Mouse (Mus musculus) hindbrain, embryonic 16.5 days (tissue): ENCODE measurements around the gene Srl. TPM values are rescaled to one million over a fixed set of nuclear protein-coding genes. Genes with fewer than 3 reads are reported as not detected.

Experiments
- ATAC-seq: fragments of 200-750 bp; cut with Nextera tagmentation; 2 replicates; pipeline ENCODE4 v1.8.0; 2017; ENCODE audit warnings: moderate TSS enrichment, moderate library complexity
- H3K27ac ChIP-seq: fragments of 300-500 bp; sonication (generic); 2 replicates; pipeline ENCODE4 v1.5.1; 2014; ENCODE audit warnings: low read depth, mild to moderate bottlenecking, control low read depth, low read length, moderate library complexity
- H3K27me3 ChIP-seq: fragments of 300-500 bp; sonication (generic); replicated peaks from 2 replicates; pipeline ENCODE4 v1.6.1; 2014; ENCODE audit warnings: low read length; ENCODE audit not compliant: control insufficient read depth, insufficient read depth
- H3K36me3 ChIP-seq: fragments of 300-500 bp; sonication (generic); 2 replicates; pipeline ENCODE4 v1.6.1; 2014; ENCODE audit warnings: mild to moderate bottlenecking, low read length, moderate library complexity, mixed read lengths; ENCODE audit not compliant: control insufficient read depth, insufficient read depth
- H3K4me1 ChIP-seq: fragments of 300-500 bp; sonication (generic); 2 replicates; pipeline ENCODE4 v1.6.1; 2014; ENCODE audit warnings: low read depth, low read length; ENCODE audit not compliant: control insufficient read depth, insufficient read depth
- H3K4me2 ChIP-seq: fragments of 300-500 bp; sonication (generic); 2 replicates; pipeline ENCODE4 v1.6.1; 2014; ENCODE audit warnings: mild to moderate bottlenecking, low read length, control low read depth, moderate library complexity
- H3K4me3 ChIP-seq: fragments of 300-500 bp; sonication (generic); 2 replicates; pipeline ENCODE4 v1.5.1; 2014; ENCODE audit warnings: mild to moderate bottlenecking, low read length, control low read depth, moderate library complexity
- H3K9ac ChIP-seq: fragments of 300-500 bp; sonication (generic); 2 replicates; pipeline ENCODE4 v1.6.1; 2014; ENCODE audit warnings: low read depth, mild to moderate bottlenecking, control low read depth, low read length, moderate library complexity
- H3K9me3 ChIP-seq: fragments of 300-500 bp; sonication (generic); 2 replicates; pipeline ENCODE4 v1.6.1; 2014; ENCODE audit warnings: mild to moderate bottlenecking, low read length, moderate library complexity; ENCODE audit not compliant: control insufficient read depth
- WGBS: fragments of 180-500 bp; shearing (Covaris S2); extraction: QIAGEN DNeasy Blood & Tissue Kit; methylation state at CpG from one replicate; pipeline ENCODE4 v1.1.7; 2014; 5-methylcytosine and 5-hydroxymethylcytosine counted together
- polyA plus RNA-seq: library from polyadenylated mRNA; unstranded; fragments of >200 nt; fragmentation: Nextera tagmentation; extraction: Ambion mirVana; gene quantifications from 2 replicates; pipeline ENCODE4 v1.2.1, GENCODE M21; 2015

Srl gene
- polyA plus RNA-seq, 1 experiment from 2014 or later: 16.3 TPM

GRCm38 (mm10) chr16:4557949-4558348 is 16.3 kb upstream of the Srl start:
- H3K4me2 ChIP-seq: peak overlapping the region; percentile 89
- 0% methylated on average over 19 of the region's 19 CpGs for WGBS
- H3K4me3 ChIP-seq: peak overlapping the region; percentile 73
- peak; percentile 32 for ATAC-seq
- no peaks in the 10 kb centered on the region for H3K27me3 ChIP-seq
- peak overlapping the region; percentile 96 for H3K27ac ChIP-seq
- no peaks in the 10 kb centered on the region for H3K9me3 ChIP-seq
- H3K36me3 ChIP-seq: no peaks in the 10 kb centered on the region
- peaks cover 10% of the 10 kb centered on the region for H3K4me1 ChIP-seq
- peak overlapping the region; percentile 83 for H3K9ac ChIP-seq

- 83% methylated on average over 1 of the region's 1 CpGs for WGBS
- Histone ChIP-seq H3K27me3 (no peaks in the 10 kb centered on the region), H3K9ac (peak overlapping the region; percentile 9; the same call in 1 of the 2 replicates), H3K27ac (no peak overlapping the region), H3K4me3 (peak overlapping the region; percentile 73; the same call in 1 of the 2 replicates), H3K4me1 (peaks cover 10% of the 10 kb centered on the region), H3K9me3 (no peaks in the 10 kb centered on the region), H3K36me3 (no peaks in the 10 kb centered on the region), H3K4me2 (peak overlapping the region; percentile 89)
- no peak for ATAC-seq
Observed at GRCm38 (mm10) chr16:4557085-4557484, 15.5 kb upstream of the Srl start.

DNA sequence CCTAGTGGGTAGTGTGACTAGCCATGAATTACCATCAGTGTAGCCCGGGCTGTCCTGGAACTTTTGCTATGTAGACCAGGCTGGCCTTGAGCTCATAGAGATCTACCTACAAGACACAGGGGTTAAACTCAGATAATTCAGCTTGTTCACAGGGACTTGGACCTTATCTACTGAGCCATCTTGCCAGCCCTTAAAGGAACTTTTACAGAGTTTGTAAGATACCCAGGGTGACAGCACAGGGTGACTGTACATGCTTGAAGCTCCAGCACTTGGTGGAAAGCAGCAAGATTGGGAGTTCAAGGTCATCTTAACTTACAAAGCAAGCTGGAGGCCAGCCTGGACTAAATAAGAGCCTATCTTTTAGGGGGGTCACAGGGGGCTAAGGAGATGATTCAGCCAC is 13.9 kb upstream of the Srl start:
- no peak overlapping the region for H3K4me2 ChIP-seq
- H3K27ac ChIP-seq: no peak overlapping the region
- no peaks in the 10 kb centered on the region for H3K9me3 ChIP-seq
- H3K27me3 ChIP-seq: no peaks in the 10 kb centered on the region
- no peak for ATAC-seq
- WGBS: 100% methylated on average over 1 of the region's 1 CpGs
- no peak overlapping the region for H3K4me3 ChIP-seq
- no peaks in the 10 kb centered on the region for H3K36me3 ChIP-seq
- peaks cover 10% of the 10 kb centered on the region for H3K4me1 ChIP-seq
- H3K9ac ChIP-seq: no peak overlapping the region

DNA sequence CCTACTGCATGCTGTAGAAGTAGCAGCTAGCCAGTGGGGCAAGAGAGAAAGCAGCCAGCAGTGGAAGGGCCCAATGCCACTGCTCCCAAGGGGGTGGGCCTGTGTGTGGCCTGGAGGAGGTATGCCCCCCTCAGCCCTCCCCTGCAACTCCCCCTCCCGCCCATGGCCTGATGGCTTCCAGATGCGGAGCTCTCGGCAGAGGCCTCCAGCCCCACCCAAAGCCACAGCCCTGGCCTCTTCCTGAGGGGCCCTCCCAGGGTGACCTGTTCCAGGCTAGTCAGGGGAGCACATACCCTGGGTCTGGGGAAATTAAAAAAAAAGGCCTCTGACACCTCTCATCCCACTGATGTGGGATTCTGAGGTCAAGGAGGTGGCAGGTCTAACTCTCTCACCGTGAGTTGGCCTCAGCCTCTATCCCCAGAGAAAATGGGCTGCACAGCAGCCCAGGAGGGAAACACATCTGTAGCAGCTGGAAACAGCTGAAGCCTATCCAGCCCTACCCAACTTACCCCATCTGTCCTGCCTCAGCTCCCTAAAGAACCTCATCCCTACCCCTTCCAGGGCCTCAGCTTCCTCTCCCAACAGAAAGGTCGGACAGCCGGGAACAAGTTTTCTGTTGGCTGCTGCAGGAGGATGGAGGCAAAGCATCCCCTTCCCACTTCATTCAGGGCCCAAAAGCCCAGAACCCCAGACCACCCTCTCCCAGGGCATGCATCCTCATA is 11.4 kb upstream of the Srl start:
- no peak for ATAC-seq
- peaks cover 6% of the 10 kb centered on the region; the same call in 1 of the 2 replicates for H3K36me3 ChIP-seq
- peaks cover 10% of the 10 kb centered on the region for H3K4me1 ChIP-seq
- no peak overlapping the region for H3K27ac ChIP-seq
- H3K9me3 ChIP-seq: no peaks in the 10 kb centered on the region
- 0 out of 2 replicates have a peak overlapping the region, but pooled peaks have one; percentile 13 for H3K9ac ChIP-seq
- no peak overlapping the region for H3K4me3 ChIP-seq
- no peak overlapping the region for H3K4me2 ChIP-seq
- no peaks in the 10 kb centered on the region for H3K27me3 ChIP-seq
- WGBS: 66% methylated on average over 6 of the region's 6 CpGs

DNA sequence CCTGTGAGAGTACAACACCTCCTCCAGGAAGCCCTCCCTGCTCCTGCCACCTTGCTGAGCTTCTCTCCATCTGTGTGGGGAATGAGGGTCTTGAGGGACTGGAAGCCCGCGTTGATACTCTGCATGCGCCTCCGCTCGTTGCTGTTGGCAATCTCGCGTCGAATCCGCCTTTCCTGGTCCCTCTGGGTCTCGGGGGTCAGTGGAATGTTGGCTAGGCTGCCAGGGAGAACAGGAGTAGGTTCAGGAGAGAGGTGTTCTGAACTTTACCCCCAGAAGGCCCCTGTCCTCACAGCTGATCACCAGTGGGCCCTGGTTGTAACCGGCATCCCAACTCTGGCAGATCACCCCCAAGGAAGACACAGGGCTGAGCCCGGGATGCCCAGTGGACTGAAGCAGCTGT is 10.3 kb upstream of the Srl start:
- no peak overlapping the region for H3K4me2 ChIP-seq
- H3K27me3 ChIP-seq: no peaks in the 10 kb centered on the region
- H3K4me1 ChIP-seq: peaks cover 2% of the 10 kb centered on the region
- no peak overlapping the region for H3K9ac ChIP-seq
- no peak overlapping the region for H3K4me3 ChIP-seq
- ATAC-seq: no peak
- no peak overlapping the region for H3K27ac ChIP-seq
- H3K36me3 ChIP-seq: peaks cover 6% of the 10 kb centered on the region; the same call in 1 of the 2 replicates
- WGBS: 90% methylated on average over 12 of the region's 12 CpGs
- H3K9me3 ChIP-seq: no peaks in the 10 kb centered on the region

DNA sequence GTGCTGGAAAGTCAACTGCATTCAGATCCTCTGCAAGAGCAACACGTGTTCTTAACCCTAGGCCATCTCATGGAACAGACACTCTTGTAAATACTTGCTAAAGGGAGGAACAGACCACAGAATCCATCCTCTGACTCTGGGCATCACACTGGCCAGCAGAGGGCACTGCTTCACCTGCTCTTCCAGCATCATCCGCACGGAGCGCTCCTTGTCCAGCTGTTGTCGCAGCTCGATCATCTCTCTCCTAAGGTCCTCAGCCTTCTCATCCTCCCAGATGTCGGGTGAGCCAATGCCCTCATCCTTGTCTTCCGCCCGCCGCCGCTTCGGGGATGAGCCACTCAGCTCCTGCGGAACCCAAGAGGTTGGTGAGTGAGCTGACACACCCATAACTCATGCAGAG is 9.4 kb upstream of the Srl start:
- Histone ChIP-seq H3K9me3 (no peaks in the 10 kb centered on the region), H3K4me2 (no peak overlapping the region), H3K4me1 (no peaks in the 10 kb centered on the region), H3K9ac (no peak overlapping the region), H3K27ac (no peak overlapping the region), H3K4me3 (no peak overlapping the region), H3K36me3 (peaks cover 6% of the 10 kb centered on the region; the same call in 1 of the 2 replicates), H3K27me3 (no peaks in the 10 kb centered on the region)
- WGBS: 37% methylated on average over 13 of the region's 13 CpGs
- ATAC-seq: peak; percentile 74

DNA sequence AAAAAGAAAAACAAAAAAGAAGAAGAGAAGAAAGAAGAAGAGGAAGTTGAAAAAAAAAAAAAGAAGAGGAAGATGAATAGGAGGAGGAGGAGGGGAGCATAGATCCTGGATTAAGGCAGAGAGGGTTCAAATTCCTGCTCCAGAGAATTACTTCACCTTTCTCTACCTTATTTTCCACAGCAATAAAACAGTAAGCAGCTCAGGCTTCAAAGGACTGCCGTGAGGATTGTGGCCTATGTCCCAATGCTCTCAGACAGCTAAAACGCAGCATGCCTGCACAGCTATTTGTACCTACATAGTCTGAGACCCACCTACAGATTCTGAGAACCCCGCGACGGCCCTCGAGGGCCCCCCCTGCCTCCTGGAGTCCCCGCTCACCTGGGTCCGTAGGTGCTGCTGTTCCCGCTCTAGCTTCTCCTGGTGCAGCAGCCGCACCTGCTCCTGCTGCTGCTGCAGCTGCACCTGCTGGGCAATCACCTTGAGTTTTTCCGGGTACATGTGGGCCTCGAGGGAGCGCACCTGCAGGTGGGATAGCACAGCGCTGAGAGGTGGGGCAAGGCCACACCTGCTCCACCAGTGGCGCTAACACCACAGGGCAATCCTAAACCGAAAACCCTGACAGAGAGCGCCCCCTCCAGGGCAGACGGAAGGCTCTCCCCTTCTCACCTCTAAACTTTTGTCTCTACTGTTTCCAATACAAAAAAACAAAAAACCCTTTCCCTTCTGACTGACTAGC is 7.5 kb upstream of the Srl start:
- H3K9ac ChIP-seq: no peak overlapping the region
- no peak overlapping the region for H3K27ac ChIP-seq
- H3K36me3 ChIP-seq: peaks cover 11% of the 10 kb centered on the region; the same call in 1 of the 2 replicates
- H3K27me3 ChIP-seq: no peaks in the 10 kb centered on the region
- no peaks in the 10 kb centered on the region for H3K4me1 ChIP-seq
- H3K4me2 ChIP-seq: no peak overlapping the region
- H3K4me3 ChIP-seq: no peak overlapping the region
- ATAC-seq: no peak
- H3K9me3 ChIP-seq: no peaks in the 10 kb centered on the region
- WGBS: 86% methylated on average over 18 of the region's 18 CpGs

DNA sequence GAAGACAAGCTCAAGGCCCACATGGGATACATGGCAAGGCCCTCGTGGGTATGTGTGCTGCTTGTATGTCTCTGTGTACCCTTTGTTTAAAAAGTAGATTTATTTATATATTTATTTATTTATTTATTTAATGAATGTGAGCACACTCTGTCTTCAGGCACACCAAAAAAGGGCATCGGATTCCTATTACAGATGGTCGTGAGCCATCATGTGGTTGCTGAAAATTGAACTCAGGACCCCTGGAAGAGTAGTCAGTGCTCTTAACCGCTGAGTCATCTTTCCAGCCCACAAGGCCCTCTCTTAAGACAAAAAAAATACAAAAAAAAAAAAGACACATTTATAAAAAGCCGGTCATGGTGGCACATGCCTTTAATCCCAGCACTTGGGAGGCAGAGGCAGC is 6.0 kb upstream of the Srl start:
- Histone ChIP-seq H3K9ac (no peak overlapping the region), H3K27me3 (no peaks in the 10 kb centered on the region), H3K4me3 (no peak overlapping the region), H3K9me3 (no peaks in the 10 kb centered on the region), H3K36me3 (peaks cover 11% of the 10 kb centered on the region; the same call in 1 of the 2 replicates), H3K4me1 (no peaks in the 10 kb centered on the region; the same call in none of the 2 replicates), H3K27ac (no peak overlapping the region), H3K4me2 (no peak overlapping the region)
- WGBS: 95% methylated on average over 5 of the region's 5 CpGs
- ATAC-seq: no peak

DNA sequence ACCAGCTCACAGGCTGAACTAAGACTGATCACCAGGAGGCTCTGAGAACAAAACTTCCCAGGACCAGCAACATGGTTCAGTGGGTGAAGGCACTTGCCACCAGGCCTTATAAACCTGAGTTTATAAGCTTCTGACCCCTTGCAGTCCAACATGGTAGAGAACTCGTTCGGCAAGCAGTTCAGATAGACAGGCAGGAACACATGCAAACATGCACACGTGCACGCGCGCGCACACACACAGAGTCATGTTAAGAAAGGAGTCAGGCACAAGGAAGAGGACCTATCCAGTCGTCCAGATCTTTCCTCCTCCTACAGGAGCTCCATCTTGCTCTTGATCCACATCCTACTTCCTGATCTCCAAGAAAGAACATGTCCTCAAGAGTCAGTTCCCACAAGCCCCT is 5.2 kb upstream of the Srl start:
- ATAC-seq: no peak
- Histone ChIP-seq H3K36me3 (peaks cover 11% of the 10 kb centered on the region; the same call in 1 of the 2 replicates), H3K27ac (no peak overlapping the region), H3K4me1 (peaks cover 5% of the 10 kb centered on the region), H3K9me3 (no peaks in the 10 kb centered on the region), H3K27me3 (no peaks in the 10 kb centered on the region), H3K9ac (no peak overlapping the region), H3K4me3 (no peak overlapping the region), H3K4me2 (no peak overlapping the region)
- 95% methylated on average over 8 of the region's 8 CpGs for WGBS
